Mouse (Mus musculus) c-Kit-positive CD71-positive TER-119-negative erythroid progenitor cells, embryonic 14.5 days (primary cell): ENCODE measurements around the gene Src.
"Not testable (repeated sequence)": the region's sequence is repeated elsewhere in the genome, so short reads cannot be mapped to it uniquely, and the experiment has no call there.

Experiments
- DNase-seq: peaks from one replicate; pipeline ENCODE4 v3.0.0-alpha.2; 2013; ENCODE audit warnings: low read depth

The Src gene

GRCm38 (mm10) chr2:157479858-157480568, 61.8 kb downstream of the Src start:
- DNase-seq, result no peak

- no peak for DNase-seq
These were observed 64.5 kb downstream of the Src start for GRCm38 (mm10) chr2:157482729-157483128.

- not testable (repeated sequence) for DNase-seq
These were observed 68.3 kb downstream of the Src start for GRCm38 (mm10) chr2:157486559-157486958.

GRCm38 (mm10) chr2:157486981-157487656, 68.9 kb downstream of the Src start:
- DNase-seq, result no peak

GRCm38 (mm10) chr2:157487733-157488175, 69.5 kb downstream of the Src start:
- no peak for DNase-seq

- no peak for DNase-seq
These were observed 75.0 kb downstream of the Src start for GRCm38 (mm10) chr2:157493240-157493639.

- DNase-seq, result no peak
These were observed 80.3 kb downstream of the Src start for GRCm38 (mm10) chr2:157498529-157498928.

- no peak for DNase-seq
These were observed 82.1 kb downstream of the Src start for GRCm38 (mm10) chr2:157500364-157500763.

- no peak for DNase-seq
These were observed 83.1 kb downstream of the Src start for GRCm38 (mm10) chr2:157501324-157501723.

- no peak for DNase-seq
These were observed 88.5 kb downstream of the Src start for GRCm38 (mm10) chr2:157506779-157507178.

- no peak for DNase-seq
These were observed 90.9 kb downstream of the Src start for GRCm38 (mm10) chr2:157509182-157509581.

- DNase-seq, result no peak
These were observed 91.8 kb downstream of the Src start for GRCm38 (mm10) chr2:157510031-157510430.

GRCm38 (mm10) chr2:157512859-157513258, 94.6 kb downstream of the Src start:
- DNase-seq, result no peak

- DNase-seq, result no peak
These were observed 95.5 kb downstream of the Src start for GRCm38 (mm10) chr2:157513737-157514208.

GRCm38 (mm10) chr2:157514353-157514752, 96.1 kb downstream of the Src start:
- no peak for DNase-seq

- DNase-seq, result no peak
These were observed 99.3 kb downstream of the Src start for GRCm38 (mm10) chr2:157517526-157517925.

GRCm38 (mm10) chr2:157518451-157518850, 100.2 kb downstream of the Src start:
- DNase-seq, result no peak

- no peak for DNase-seq
These were observed 101.2 kb downstream of the Src start for GRCm38 (mm10) chr2:157519452-157519851.

- DNase-seq, result no peak
These were observed 102.3 kb downstream of the Src start for GRCm38 (mm10) chr2:157520496-157520895.
